Mouse (Mus musculus): ENCODE measurements around the gene Rpl12. TPM values are rescaled to one million over a fixed set of nuclear protein-coding genes. Genes with fewer than 3 reads are reported as not detected.

The Rpl12 gene
- polyA plus RNA-seq, 1 experiment from 2014 or later: 78.4 TPM

DNA sequence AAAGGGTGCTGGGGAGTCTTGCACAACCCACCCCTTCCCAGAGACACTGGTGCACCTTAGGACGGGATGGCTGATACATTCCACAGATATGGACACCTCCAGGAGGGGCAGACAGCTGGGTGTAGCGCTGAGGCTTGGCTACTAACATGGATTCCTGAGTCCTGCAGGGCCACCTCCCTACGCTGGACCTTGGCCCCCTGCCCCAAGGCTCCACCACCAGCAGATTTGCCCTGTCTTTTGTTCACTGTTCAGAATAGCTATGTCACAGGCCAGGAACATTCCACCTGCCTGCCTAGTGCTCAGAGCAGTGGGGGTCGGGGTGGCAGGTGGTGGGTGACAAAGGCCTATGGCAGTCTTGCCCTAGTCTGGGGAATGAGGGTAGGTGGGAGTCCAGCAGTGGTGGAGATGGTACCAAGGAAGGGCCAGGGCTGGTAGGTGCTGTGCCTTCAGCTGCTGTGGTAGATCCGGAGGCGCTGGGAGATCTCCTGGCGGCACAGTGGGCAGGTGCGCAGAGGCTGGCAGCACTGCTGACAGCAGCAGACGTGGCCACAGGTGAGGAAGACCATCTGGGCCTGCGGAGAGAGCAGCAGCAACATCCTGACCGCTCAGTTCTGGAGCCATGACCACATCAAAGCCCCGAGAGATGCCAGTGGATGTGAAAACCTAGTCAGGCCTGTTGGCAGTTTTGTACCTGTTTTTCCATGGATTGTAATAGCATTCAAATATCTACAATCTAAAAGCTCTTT, 34.9 kb upstream of the Rpl12 start:
- ATAC-seq (no peak), DNase-seq (ENCODE audit: low spot score) (no peak)
- Histone ChIP-seq H3K4me3 (ENCODE audit: low read depth, low read length) (no peak overlapping the region), H3K36me3 (ENCODE audit: insufficient read depth, low read length) (peaks cover 29% of the 10 kb centered on the region), H3K4me2 (replicated peaks; ENCODE audit: low read depth, low read length) (no peak overlapping the region), H3K9me3 (ENCODE audit: low read length) (no peaks in the 10 kb centered on the region), H3K4me1 (ENCODE audit: insufficient read depth, low read depth, low read length) (no peaks in the 10 kb centered on the region; the same call in 1 of the 2 replicates), H3K27ac (ENCODE audit: low read length) (peak overlapping the region; percentile 76), H3K9ac (replicated peaks; ENCODE audit: low read depth) (no peak overlapping the region), H3K27me3 (replicated peaks; ENCODE audit: insufficient read depth, low read length) (no peaks in the 10 kb centered on the region)
- 70% methylated on average over 12 of the region's 12 CpGs for WGBS
- no peak for TF ChIP-seq CTCF (IDR thresholded peaks at IDR 0.05)
- no peak for TF ChIP-seq EP300 (IDR thresholded peaks at IDR 0.05)

DNA sequence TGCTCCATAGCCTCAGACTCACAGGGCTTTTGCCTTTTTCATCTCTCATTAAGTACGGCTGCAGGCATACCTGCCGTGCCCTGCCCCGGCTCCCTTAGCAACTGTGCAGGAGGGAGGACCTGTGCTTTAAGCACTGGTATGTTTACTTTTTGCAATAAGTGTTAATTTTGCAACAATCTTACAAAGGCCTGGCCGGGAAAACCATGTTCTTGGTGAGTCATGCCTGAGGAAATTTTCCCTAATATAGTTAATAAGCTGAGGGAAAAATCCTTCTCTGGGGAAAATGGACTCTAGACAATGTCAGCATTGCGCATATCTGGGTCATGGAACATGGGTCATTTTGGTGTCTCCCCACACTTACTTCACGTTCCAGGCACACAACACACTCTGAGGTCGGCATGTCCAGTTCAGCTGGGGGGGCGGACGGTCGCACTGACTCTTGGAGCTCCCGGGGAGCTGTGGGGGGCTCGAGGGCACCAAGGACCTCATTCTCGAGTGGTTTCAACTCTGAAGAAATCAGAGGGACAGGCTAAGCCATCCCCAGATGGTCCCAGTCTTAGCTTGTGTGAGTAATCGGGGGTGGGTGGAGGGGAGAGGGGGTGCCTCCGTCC, 33.6 kb upstream of the Rpl12 start:
- H3K9me3 ChIP-seq (ENCODE audit: low read length): no peaks in the 10 kb centered on the region
- TF ChIP-seq EP300 (IDR thresholded peaks at IDR 0.05): peak; percentile 97
- no peak for TF ChIP-seq CTCF (IDR thresholded peaks at IDR 0.05)
- peak; percentile 79 for ATAC-seq
- DNase-seq (ENCODE audit: low spot score): peak; percentile 95
- no peaks in the 10 kb centered on the region; the same call in 1 of the 2 replicates for H3K4me1 ChIP-seq (ENCODE audit: insufficient read depth, low read depth, low read length)
- no peaks in the 10 kb centered on the region for H3K27me3 ChIP-seq (replicated peaks; ENCODE audit: insufficient read depth, low read length)
- no peak overlapping the region for H3K9ac ChIP-seq (replicated peaks; ENCODE audit: low read depth)
- H3K36me3 ChIP-seq (ENCODE audit: insufficient read depth, low read length): 0 out of 2 replicates have a peak, but pooled peaks cover 17% of the 10 kb centered on the region
- peak overlapping the region; percentile 76 for H3K27ac ChIP-seq (ENCODE audit: low read length)
- WGBS: 40% methylated on average over 15 of the region's 15 CpGs
- no peak overlapping the region for H3K4me3 ChIP-seq (ENCODE audit: low read depth, low read length)
- no peak overlapping the region for H3K4me2 ChIP-seq (replicated peaks; ENCODE audit: low read depth, low read length)

DNA sequence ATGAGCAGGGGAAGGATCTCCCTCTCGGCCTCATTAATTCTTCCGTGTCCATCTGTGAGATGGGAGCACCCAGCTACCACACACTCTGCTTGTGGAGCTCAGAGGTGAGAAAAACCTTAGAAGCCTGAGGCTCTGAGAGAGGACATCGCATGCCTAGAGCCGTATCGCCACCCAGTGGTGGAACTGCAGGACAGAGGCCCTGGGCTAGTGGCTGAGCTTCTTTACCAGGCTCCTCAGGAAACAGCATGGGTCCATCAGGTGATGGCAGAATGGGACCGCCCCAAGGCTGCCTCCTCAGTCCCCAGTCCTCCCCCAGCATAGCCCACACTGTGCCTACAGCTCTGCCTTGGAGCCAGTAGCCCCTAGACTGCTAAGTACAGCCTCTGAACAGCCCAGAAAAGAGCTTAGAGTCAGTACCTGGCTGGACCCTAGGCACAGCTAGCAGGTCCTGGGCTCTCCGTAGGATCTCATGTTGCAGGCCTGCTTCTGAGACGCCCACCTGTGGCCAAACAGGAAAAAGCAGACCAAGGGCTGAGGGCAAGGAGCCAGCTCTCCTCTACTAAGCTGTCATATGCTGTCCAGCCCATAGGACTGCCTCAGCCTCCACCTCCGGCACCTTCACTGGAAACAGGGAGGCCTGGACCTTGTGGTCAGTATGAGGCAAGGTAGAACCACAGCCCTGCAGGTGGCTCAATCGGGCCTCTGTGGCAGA, 33.0 kb upstream of the Rpl12 start:
- H3K27ac ChIP-seq (ENCODE audit: low read length): peak overlapping the region; percentile 76
- no peak overlapping the region for H3K4me2 ChIP-seq (replicated peaks; ENCODE audit: low read depth, low read length)
- TF ChIP-seq EP300 (IDR thresholded peaks at IDR 0.05) (no peak), CTCF (IDR thresholded peaks at IDR 0.05) (peak; percentile 92)
- no peaks in the 10 kb centered on the region for H3K27me3 ChIP-seq (replicated peaks; ENCODE audit: insufficient read depth, low read length)
- no peak overlapping the region for H3K9ac ChIP-seq (replicated peaks; ENCODE audit: low read depth)
- H3K4me1 ChIP-seq (ENCODE audit: insufficient read depth, low read depth, low read length): no peaks in the 10 kb centered on the region; the same call in 1 of the 2 replicates
- no peak overlapping the region for H3K4me3 ChIP-seq (ENCODE audit: low read depth, low read length)
- 26% methylated on average over 10 of the region's 10 CpGs for WGBS
- peak; percentile 77 for ATAC-seq
- peak; percentile 94 for DNase-seq (ENCODE audit: low spot score)
- H3K9me3 ChIP-seq (ENCODE audit: low read length): no peaks in the 10 kb centered on the region
- 0 out of 2 replicates have a peak, but pooled peaks cover 10% of the 10 kb centered on the region for H3K36me3 ChIP-seq (ENCODE audit: insufficient read depth, low read length)

GRCm38 (mm10) chr2:32928947-32929829, 32.2 kb upstream of the Rpl12 start:
- peak overlapping the region; percentile 76 for H3K27ac ChIP-seq (ENCODE audit: low read length)
- no peak overlapping the region for H3K4me3 ChIP-seq (ENCODE audit: low read depth, low read length)
- 78% methylated on average over 19 of the region's 19 CpGs for WGBS
- DNase-seq (ENCODE audit: low spot score) (no peak), ATAC-seq (no peak)
- no peak overlapping the region for H3K4me2 ChIP-seq (replicated peaks; ENCODE audit: low read depth, low read length)
- H3K9ac ChIP-seq (replicated peaks; ENCODE audit: low read depth): no peak overlapping the region
- H3K9me3 ChIP-seq (ENCODE audit: low read length): no peaks in the 10 kb centered on the region
- H3K27me3 ChIP-seq (replicated peaks; ENCODE audit: insufficient read depth, low read length): no peaks in the 10 kb centered on the region
- no peaks in the 10 kb centered on the region; the same call in 1 of the 2 replicates for H3K4me1 ChIP-seq (ENCODE audit: insufficient read depth, low read depth, low read length)
- 0 out of 2 replicates have a peak, but pooled peaks cover 5% of the 10 kb centered on the region for H3K36me3 ChIP-seq (ENCODE audit: insufficient read depth, low read length)
- TF ChIP-seq CTCF (IDR thresholded peaks at IDR 0.05): no peak

- no peaks in the 10 kb centered on the region for H3K36me3 ChIP-seq (ENCODE audit: insufficient read depth, low read length)
- no peak overlapping the region for H3K27ac ChIP-seq (ENCODE audit: low read length)
- ATAC-seq (no peak), DNase-seq (ENCODE audit: low spot score) (peak; percentile 28)
- H3K4me2 ChIP-seq (replicated peaks; ENCODE audit: low read depth, low read length): no peak overlapping the region
- no peak overlapping the region for H3K9ac ChIP-seq (replicated peaks; ENCODE audit: low read depth)
- no peak overlapping the region for H3K4me3 ChIP-seq (ENCODE audit: low read depth, low read length)
- TF ChIP-seq CTCF (IDR thresholded peaks at IDR 0.05): no peak
- no peak for TF ChIP-seq EP300 (IDR thresholded peaks at IDR 0.05)
- no peaks in the 10 kb centered on the region; the same call in 1 of the 2 replicates for H3K4me1 ChIP-seq (ENCODE audit: insufficient read depth, low read depth, low read length)
- WGBS: 66% methylated on average over 7 of the region's 7 CpGs
- no peaks in the 10 kb centered on the region for H3K9me3 ChIP-seq (ENCODE audit: low read length)
- no peaks in the 10 kb centered on the region for H3K27me3 ChIP-seq (replicated peaks; ENCODE audit: insufficient read depth, low read length)
These were observed 29.6 kb upstream of the Rpl12 start for GRCm38 (mm10) chr2:32931730-32932129.

Data from lung, postnatal 0 days (tissue).